Mouse (Mus musculus) forebrain, embryonic 16.5 days (tissue): Measurements from ENCODE around the gene Crim1. TPM values are rescaled to one million over a fixed set of nuclear protein-coding genes. Genes with fewer than 3 reads are reported as not detected.
"Not testable (repeated sequence)": the region's sequence is repeated elsewhere in the genome, so short reads cannot be mapped to it uniquely, and the experiment has no call there.

ENCODE experiments used
- ATAC-seq: fragments of 200-750 bp; cut with Nextera tagmentation; 2 replicates; pipeline ENCODE4 v1.8.0; 2017; ENCODE audit warnings: mild to moderate bottlenecking, moderate library complexity
- H3K27ac ChIP-seq: fragments of 300-500 bp; sonication (generic); 2 replicates; pipeline ENCODE4 v1.5.1; 2014; ENCODE audit warnings: low read length, control low read depth
- H3K27me3 ChIP-seq: fragments of 300-500 bp; sonication (generic); replicated peaks from 2 replicates; pipeline ENCODE4 v1.6.1; 2014; ENCODE audit warnings: low read length; ENCODE audit not compliant: control insufficient read depth, insufficient read depth
- H3K36me3 ChIP-seq: fragments of 300-500 bp; sonication (generic); 2 replicates; pipeline ENCODE4 v1.6.1; 2014; ENCODE audit not compliant: control insufficient read depth, insufficient read depth
- H3K4me1 ChIP-seq: fragments of 300-500 bp; sonication (generic); replicated peaks from 2 replicates; pipeline ENCODE4 v1.6.1; 2014; ENCODE audit warnings: low read length; ENCODE audit not compliant: control insufficient read depth, insufficient read depth
- H3K4me2 ChIP-seq: fragments of 300-500 bp; sonication (generic); 2 replicates; pipeline ENCODE4 v1.6.1; 2014; ENCODE audit warnings: mild to moderate bottlenecking, low read length, control low read depth
- H3K4me3 ChIP-seq: fragments of 300-500 bp; sonication (generic); replicated peaks from 2 replicates; pipeline ENCODE4 v1.5.1; 2014; ENCODE audit warnings: mild to moderate bottlenecking, low read length, control low read depth
- H3K9ac ChIP-seq: fragments of 300-500 bp; sonication (generic); replicated peaks from 2 replicates; pipeline ENCODE4 v1.6.1; 2014; ENCODE audit warnings: low read depth, low read length, control low read depth
- H3K9me3 ChIP-seq: fragments of 300-500 bp; sonication (generic); 2 replicates; pipeline ENCODE4 v1.6.1; 2016; ENCODE audit warnings: low read length; ENCODE audit not compliant: control insufficient read depth
- WGBS: fragments of 180-500 bp; shearing (Covaris S2); extraction: QIAGEN DNeasy Blood & Tissue Kit; methylation state at CpG from one replicate; pipeline ENCODE4 v1.1.7; 2014; 5-methylcytosine and 5-hydroxymethylcytosine counted together
- polyA plus RNA-seq: library from polyadenylated mRNA; unstranded; fragments of >200 nt; fragmentation: Nextera tagmentation; extraction: Ambion mirVana; gene quantifications from 2 replicates; pipeline ENCODE4 v1.2.1, GENCODE M21; 2015

The Crim1 gene
- polyA plus RNA-seq, 1 experiment from 2014 or later = 9.9 TPM

DNA sequence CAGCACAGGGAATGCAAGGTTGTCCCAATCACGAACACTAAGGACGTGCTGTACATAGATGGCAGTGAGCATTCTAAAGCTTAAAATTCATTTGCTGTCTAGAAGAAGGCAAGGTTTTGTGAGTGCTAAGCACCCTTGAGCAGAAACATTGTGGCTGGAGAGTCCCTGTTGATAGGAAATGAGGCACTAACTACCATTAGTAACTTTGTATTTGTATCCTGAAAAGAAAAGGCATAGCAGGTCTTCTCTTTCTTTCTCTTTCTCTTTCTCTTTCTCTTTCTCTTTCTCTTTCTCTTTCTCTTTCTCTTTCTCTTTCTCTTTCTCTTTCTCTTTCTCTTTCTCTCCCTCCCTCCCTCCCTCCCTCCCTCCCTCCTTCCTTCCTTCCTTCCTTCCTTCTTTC lies 53.5 kb downstream of the Crim1 start:
- not testable (repeated sequence) for H3K9me3 ChIP-seq, H3K4me2 ChIP-seq, ATAC-seq, H3K4me3 ChIP-seq, H3K4me1 ChIP-seq, H3K27ac ChIP-seq, H3K27me3 ChIP-seq, H3K36me3 ChIP-seq, H3K9ac ChIP-seq
- WGBS = 91% methylated on average over 2 of the region's 2 CpGs

DNA sequence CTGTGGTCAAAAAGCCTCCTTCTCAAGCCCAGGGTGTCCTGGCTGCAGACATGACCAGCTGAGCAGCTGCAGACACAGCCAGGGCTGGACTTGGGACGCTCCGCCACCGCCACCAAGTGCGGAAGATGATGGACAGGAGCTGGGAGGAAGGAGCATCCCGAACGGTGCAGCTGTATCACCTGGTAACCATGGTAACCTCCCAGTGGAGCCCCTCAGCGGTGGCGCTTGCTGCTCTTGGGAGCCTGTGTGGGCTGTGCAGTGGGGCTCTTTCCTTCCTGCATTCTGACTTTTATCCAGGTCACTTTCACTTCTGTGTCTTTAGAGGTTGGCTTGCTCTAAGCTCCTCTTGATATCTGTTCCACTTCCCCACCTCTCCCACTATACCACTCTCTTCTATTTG lies 54.2 kb downstream of the Crim1 start:
- no peak overlapping the region for H3K9ac ChIP-seq
- 67% methylated on average over 8 of the region's 8 CpGs for WGBS
- H3K4me3 ChIP-seq = no peak overlapping the region
- no peaks in the 10 kb centered on the region for H3K36me3 ChIP-seq
- ATAC-seq = peak; percentile 65; the same call in 1 of the 2 replicates
- H3K27me3 ChIP-seq = no peaks in the 10 kb centered on the region
- H3K4me1 ChIP-seq = peaks cover 7% of the 10 kb centered on the region
- no peaks in the 10 kb centered on the region for H3K9me3 ChIP-seq
- H3K4me2 ChIP-seq = no peak overlapping the region
- H3K27ac ChIP-seq = no peak overlapping the region

DNA sequence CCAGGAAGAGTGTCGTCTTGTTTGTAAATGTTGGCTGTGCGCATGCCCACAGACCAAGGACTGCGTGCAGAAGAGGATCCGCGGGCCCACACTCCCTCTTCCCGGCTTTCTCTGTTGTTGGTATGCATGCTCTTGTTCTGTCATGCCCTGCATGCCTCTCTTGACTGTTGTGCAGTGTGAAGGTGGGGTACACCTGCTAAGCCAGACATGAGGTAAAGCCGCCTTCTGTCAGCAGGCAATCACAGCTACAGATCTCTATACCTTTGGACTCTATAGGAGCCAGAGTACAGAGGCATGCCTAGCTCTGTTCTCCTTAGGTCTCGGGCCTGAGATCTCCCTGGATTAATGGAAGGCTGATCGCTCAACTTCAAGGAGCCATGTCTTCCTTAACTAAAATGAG lies 55.7 kb downstream of the Crim1 start:
- H3K9me3 ChIP-seq = 0 out of 2 replicates have a peak, but pooled peaks cover 3% of the 10 kb centered on the region
- ATAC-seq = no peak
- H3K27me3 ChIP-seq = no peaks in the 10 kb centered on the region
- H3K4me1 ChIP-seq = peaks cover 4% of the 10 kb centered on the region; the same call in 1 of the 2 replicates
- H3K4me3 ChIP-seq = no peak overlapping the region
- no peaks in the 10 kb centered on the region for H3K36me3 ChIP-seq
- no peak overlapping the region for H3K9ac ChIP-seq
- H3K4me2 ChIP-seq = no peak overlapping the region
- 96% methylated on average over 9 of the region's 9 CpGs for WGBS
- H3K27ac ChIP-seq = no peak overlapping the region

DNA sequence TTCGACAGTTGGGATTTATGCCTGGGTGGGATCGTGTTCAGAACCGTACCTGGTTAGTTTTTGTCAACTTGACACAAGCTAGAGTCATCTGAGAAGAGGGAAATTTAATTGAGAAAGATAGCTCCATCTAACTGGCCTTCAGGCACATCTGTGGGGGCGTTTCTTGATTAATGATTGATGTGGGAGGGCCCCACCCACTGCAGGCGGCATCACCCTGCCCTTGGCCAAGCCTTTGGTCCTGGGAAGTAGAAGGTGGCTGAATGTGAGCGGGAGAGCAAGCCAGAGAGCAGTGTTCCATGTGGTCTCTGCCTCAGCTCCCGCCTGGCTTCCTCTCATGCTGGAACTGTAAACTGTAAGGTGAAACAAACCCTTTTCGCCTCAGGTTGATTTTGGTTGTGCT lies 56.5 kb downstream of the Crim1 start:
- ATAC-seq = no peak
- H3K4me2 ChIP-seq = no peak overlapping the region
- H3K4me1 ChIP-seq = peaks cover 2% of the 10 kb centered on the region; the same call in 1 of the 2 replicates
- no peak overlapping the region for H3K27ac ChIP-seq
- H3K9ac ChIP-seq = no peak overlapping the region
- H3K27me3 ChIP-seq = no peaks in the 10 kb centered on the region
- 89% methylated on average over 8 of the region's 8 CpGs for WGBS
- H3K9me3 ChIP-seq = 0 out of 2 replicates have a peak, but pooled peaks cover 3% of the 10 kb centered on the region
- H3K4me3 ChIP-seq = no peak overlapping the region
- no peaks in the 10 kb centered on the region for H3K36me3 ChIP-seq

DNA sequence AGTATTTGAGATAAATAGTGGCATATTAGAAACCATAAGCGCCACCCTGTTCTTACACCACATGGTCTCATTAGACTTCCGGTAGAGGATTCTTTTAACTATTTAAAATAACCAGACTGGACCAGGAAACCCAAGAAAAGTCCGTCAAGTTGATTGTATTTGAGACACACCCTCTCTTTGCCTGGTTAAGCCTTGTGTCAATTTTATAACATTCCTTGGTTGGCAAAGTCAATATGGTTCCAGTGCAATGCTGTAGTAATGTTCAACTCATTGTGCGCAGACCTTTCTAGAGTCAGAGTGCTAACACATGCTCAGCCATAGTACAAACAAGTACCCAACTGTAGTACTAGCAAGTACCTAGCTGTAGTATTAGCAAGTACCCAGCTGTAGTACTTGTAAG lies 61.6 kb downstream of the Crim1 start:
- H3K27ac ChIP-seq = no peak overlapping the region
- no peaks in the 10 kb centered on the region for H3K27me3 ChIP-seq
- H3K4me2 ChIP-seq = no peak overlapping the region
- no peaks in the 10 kb centered on the region for H3K36me3 ChIP-seq
- no peak for ATAC-seq
- 0 out of 2 replicates have a peak, but pooled peaks cover 3% of the 10 kb centered on the region for H3K9me3 ChIP-seq
- H3K4me1 ChIP-seq = no peaks in the 10 kb centered on the region
- H3K4me3 ChIP-seq = no peak overlapping the region
- WGBS = 95% methylated on average over 4 of the region's 4 CpGs
- no peak overlapping the region for H3K9ac ChIP-seq

DNA sequence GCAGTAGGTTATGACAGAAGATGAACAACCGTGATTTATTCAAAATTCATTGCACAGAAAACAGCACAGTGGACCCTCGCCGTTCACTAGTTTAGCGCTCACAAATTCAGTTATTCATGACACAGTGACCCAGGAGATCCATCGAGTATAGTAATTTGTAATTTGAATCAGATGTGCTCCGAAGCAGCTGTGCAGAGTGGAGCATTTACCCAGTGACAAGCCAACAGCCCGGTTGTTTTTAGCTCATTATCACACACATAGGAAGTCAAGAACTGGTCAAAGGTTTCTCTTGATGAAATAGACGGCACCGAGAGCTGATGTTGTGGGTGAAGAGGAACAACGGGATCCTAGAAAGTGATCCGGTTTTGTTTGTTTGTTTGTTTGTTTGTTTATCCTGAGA lies 64.1 kb downstream of the Crim1 start:
- H3K4me1 ChIP-seq = no peaks in the 10 kb centered on the region
- no peak overlapping the region for H3K4me3 ChIP-seq
- H3K36me3 ChIP-seq = no peaks in the 10 kb centered on the region
- no peak overlapping the region for H3K9ac ChIP-seq
- H3K4me2 ChIP-seq = no peak overlapping the region
- no peak overlapping the region for H3K27ac ChIP-seq
- no peaks in the 10 kb centered on the region for H3K27me3 ChIP-seq
- ATAC-seq = no peak
- H3K9me3 ChIP-seq = 0 out of 2 replicates have a peak, but pooled peaks cover 3% of the 10 kb centered on the region
- 79% methylated on average over 11 of the region's 11 CpGs for WGBS

DNA sequence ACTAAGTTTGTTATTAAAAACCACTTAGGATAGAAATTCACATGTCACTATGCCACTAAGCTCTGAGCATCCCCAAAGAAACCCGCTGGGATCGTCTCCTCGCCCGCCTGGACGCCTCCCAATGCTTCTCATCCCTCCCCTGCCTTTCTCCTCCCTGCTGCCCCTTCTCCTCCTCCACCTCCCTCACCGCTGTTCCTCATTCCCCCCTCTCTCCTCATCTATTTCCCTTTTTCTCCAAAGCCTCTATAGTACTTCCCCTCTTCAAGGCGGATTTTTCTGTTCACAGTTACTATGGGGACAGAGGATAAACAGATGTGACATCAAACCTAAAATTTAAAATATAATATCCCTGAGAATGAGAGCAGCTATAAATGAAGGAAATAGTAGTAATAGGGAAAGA lies 65.1 kb downstream of the Crim1 start:
- H3K27ac ChIP-seq = no peak overlapping the region
- no peaks in the 10 kb centered on the region for H3K27me3 ChIP-seq
- H3K4me3 ChIP-seq = no peak overlapping the region
- WGBS = 83% methylated on average over 7 of the region's 7 CpGs
- no peak overlapping the region for H3K4me2 ChIP-seq
- no peaks in the 10 kb centered on the region; the same call in 1 of the 2 replicates for H3K4me1 ChIP-seq
- ATAC-seq = no peak
- no peak overlapping the region for H3K9ac ChIP-seq
- H3K36me3 ChIP-seq = no peaks in the 10 kb centered on the region
- H3K9me3 ChIP-seq = no peaks in the 10 kb centered on the region

DNA sequence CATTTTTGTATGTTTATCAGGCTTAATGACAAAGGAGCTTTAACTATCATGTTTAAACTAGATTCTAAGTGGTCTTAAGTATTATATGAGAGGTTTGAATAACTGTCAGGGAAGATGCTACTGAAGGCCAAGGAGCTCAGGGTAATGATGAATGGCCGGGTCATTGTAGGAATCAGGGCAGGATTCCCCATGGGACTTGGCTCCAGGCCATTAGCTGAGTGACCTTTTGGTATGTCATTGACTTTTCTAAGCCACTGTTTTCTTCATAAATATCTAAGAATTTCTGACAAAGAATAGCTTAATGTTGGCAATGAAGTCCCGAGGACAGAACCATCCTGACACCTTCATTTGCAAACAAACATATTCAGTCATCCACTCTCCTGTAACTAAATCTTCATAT lies 66.2 kb downstream of the Crim1 start:
- ATAC-seq = no peak
- Histone ChIP-seq H3K27me3 (no peaks in the 10 kb centered on the region), H3K4me1 (peaks cover 3% of the 10 kb centered on the region), H3K27ac (no peak overlapping the region), H3K9ac (no peak overlapping the region), H3K4me2 (no peak overlapping the region), H3K36me3 (no peaks in the 10 kb centered on the region), H3K4me3 (no peak overlapping the region), H3K9me3 (no peaks in the 10 kb centered on the region)
- WGBS = 90% methylated on average over 2 of the region's 2 CpGs

DNA sequence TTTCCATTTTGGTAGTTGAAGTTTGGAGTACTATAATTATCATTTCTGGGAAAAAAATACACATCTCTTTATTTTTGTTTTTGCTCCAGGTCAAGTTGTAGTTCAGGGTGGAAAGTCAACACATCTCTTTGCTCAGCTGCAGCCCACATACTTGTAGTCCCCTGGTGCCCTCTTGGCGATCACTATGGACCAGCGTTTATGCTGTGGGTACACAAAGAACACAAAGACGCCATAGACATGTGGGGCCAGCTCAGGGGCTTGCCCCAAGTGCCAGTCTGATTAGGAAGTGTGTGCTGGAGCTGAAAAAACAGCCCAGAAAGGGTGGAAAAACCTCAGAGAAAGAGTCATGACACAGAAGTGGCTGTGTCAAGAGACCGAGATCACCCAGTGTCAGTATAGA lies 68.5 kb downstream of the Crim1 start:
- no peak overlapping the region for H3K4me3 ChIP-seq
- H3K4me2 ChIP-seq = no peak overlapping the region
- no peaks in the 10 kb centered on the region for H3K27me3 ChIP-seq
- H3K9ac ChIP-seq = no peak overlapping the region
- 59% methylated on average over 4 of the region's 4 CpGs for WGBS
- H3K27ac ChIP-seq = no peak overlapping the region
- H3K4me1 ChIP-seq = peaks cover 19% of the 10 kb centered on the region
- no peaks in the 10 kb centered on the region for H3K9me3 ChIP-seq
- ATAC-seq = no peak
- H3K36me3 ChIP-seq = no peaks in the 10 kb centered on the region

DNA sequence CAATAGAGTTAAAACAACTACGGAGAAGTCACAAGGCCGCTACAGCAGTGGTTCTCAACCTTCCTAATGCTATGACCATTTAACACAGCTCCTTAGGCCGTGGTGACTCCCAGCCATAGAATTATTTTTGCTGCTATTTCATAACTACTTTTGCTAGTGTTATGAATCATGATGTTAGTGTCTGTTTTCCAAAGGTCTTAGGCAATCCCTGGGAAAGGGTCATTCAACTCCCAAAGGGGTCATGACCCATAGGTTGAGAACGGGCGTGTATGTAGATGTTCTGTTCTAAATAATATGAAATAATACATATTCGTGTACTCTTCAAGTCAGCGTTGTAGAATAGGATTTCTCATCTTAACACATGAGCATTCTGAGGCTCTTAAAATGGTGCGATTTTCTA lies 69.3 kb downstream of the Crim1 start:
- ATAC-seq = no peak
- 95% methylated on average over 8 of the region's 8 CpGs for WGBS
- Histone ChIP-seq H3K9ac (no peak overlapping the region), H3K4me3 (no peak overlapping the region), H3K27ac (no peak overlapping the region), H3K36me3 (no peaks in the 10 kb centered on the region), H3K4me1 (peaks cover 26% of the 10 kb centered on the region), H3K27me3 (no peaks in the 10 kb centered on the region), H3K9me3 (no peaks in the 10 kb centered on the region), H3K4me2 (no peak overlapping the region)
